Mouse (Mus musculus): Measurements from ENCODE around the gene Mylip. TPM values are rescaled to one million over a fixed set of nuclear protein-coding genes. Genes with fewer than 3 reads are reported as not detected.
A peak's percentile ranks its signal among the peaks of the same experiment; 100 is the strongest.

Mylip gene
- polyA plus RNA-seq (2015; fragmentation: Nextera tagmentation; extraction: Ambion mirVana): 4.0 and 5.2 TPM in 2 replicates

GRCm38 (mm10) chr13:45389448-45390311 is at the start of gene Mylip:
Mylip (plus strand) TSS chr13:45389742.
- peak within 1 kb of the TSS; percentile 97 for H3K4me2 ChIP-seq (replicated peaks)
- under 1% methylated on average over 71 of the region's 81 CpGs for WGBS
- peak; percentile 98 for ATAC-seq (replicated peaks)
- H3K27me3 ChIP-seq: no peaks in the 10 kb centered on the region
- H3K27ac ChIP-seq (replicated peaks): peak within 1 kb of the TSS; percentile 46
- no peaks in the 10 kb centered on the region for H3K9me3 ChIP-seq
- H3K4me3 ChIP-seq: peak within 1 kb of the TSS; percentile 70
- peak within 1 kb of the TSS; percentile 72 for H3K9ac ChIP-seq (replicated peaks)
- peaks cover 23% of the 10 kb centered on the region for H3K4me1 ChIP-seq
- no peaks in the 10 kb centered on the region for H3K36me3 ChIP-seq

DNA sequence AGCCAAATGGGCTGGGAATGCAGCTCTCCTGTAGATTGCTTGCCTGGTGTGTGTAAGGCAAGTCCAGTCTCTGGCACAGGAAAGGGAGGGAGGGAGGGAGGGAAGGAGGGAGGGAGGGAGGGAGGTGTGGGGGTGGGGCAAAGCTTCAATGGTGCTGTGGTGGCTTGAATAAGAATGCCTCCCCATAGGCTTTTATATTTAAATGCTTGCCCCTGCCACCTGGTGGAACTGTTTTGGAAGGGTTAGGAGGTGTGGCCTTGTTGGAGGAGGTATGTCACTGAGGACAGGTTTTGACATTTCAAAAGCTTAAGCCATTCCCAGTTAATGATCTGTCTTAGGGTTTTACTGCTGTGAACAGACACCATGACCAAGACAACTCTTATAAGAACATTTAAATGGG is 47.6 kb upstream of the Mylip start:
- Histone ChIP-seq H3K4me1 (peaks cover 7% of the 10 kb centered on the region), H3K9ac (replicated peaks) (no peak overlapping the region), H3K4me2 (replicated peaks) (no peak overlapping the region), H3K36me3 (no peaks in the 10 kb centered on the region), H3K27me3 (no peaks in the 10 kb centered on the region), H3K4me3 (no peak overlapping the region), H3K9me3 (no peaks in the 10 kb centered on the region), H3K27ac (replicated peaks) (no peak overlapping the region)
- ATAC-seq (replicated peaks): no peak

- Histone ChIP-seq H3K4me1 (peaks cover 7% of the 10 kb centered on the region), H3K27ac (replicated peaks) (no peak overlapping the region), H3K9ac (replicated peaks) (no peak overlapping the region), H3K4me2 (replicated peaks) (no peak overlapping the region), H3K36me3 (no peaks in the 10 kb centered on the region), H3K4me3 (no peak overlapping the region), H3K9me3 (no peaks in the 10 kb centered on the region), H3K27me3 (no peaks in the 10 kb centered on the region)
- ATAC-seq (replicated peaks): no peak
- WGBS: 80% methylated on average over 6 of the region's 6 CpGs
Measured at GRCm38 (mm10) chr13:45343541-45343940, 46.0 kb upstream of the Mylip start.

- WGBS: 54% methylated on average over 4 of the region's 4 CpGs
- no peak for ATAC-seq (replicated peaks)
- Histone ChIP-seq H3K4me3 (no peak overlapping the region), H3K4me2 (replicated peaks) (no peak overlapping the region), H3K27me3 (no peaks in the 10 kb centered on the region), H3K4me1 (peaks cover 7% of the 10 kb centered on the region), H3K9ac (replicated peaks) (no peak overlapping the region), H3K27ac (replicated peaks) (no peak overlapping the region), H3K9me3 (no peaks in the 10 kb centered on the region), H3K36me3 (no peaks in the 10 kb centered on the region)
Measured at GRCm38 (mm10) chr13:45343966-45344365, 45.6 kb upstream of the Mylip start.

DNA sequence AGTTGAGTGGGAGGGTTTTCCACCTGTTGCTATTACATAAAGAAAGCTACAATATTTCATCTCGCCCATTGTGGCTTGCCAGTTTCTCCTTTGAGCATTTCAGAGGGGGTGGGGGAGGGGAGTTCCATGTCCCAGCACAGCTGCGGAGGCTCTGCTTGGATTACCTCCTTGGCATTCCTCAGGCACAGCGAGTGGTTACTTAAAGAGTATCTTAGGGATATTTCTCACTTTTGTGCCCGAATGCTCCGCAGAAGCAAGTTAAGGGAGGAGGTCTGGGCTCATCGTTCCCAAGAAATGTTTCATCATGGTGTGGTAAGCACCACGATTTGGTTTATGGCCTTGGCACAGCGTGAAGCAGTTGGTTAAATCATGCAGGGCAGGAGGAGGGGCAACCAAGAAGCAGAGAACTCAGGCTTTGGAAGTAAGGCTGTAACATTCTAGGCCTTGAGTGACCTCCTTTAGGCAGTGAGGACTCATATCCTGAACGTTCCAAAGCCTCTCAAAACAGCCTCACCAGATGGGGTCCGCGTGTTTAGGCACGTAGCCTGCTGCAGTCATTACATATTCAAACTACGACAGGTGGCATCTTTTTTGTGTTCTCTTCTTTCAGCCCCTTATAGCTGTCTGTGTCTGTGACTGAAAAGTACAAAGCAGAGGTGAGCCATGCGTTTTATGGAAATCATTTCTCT is 43.9 kb upstream of the Mylip start:
- no peak overlapping the region for H3K4me3 ChIP-seq
- WGBS: 20% methylated on average over 14 of the region's 14 CpGs

DNA sequence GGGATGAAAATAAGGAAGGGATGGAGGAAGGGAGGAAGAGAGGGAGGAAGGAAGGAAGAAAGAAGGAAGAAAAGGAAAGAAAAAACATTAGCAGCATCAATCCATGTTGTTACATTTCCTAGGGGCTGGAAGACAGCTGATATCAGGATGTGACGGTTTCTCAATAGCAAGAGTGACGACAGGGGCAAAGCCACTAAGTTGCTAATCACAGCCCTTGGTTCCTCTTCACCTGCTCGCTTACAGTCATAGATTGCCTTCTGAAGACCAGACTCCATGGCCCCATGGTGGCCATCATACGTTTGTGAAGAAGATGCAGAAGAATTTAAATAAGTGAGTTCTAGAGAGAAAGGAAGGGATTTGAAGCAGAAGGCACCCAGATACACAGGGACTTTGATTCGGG is 38.1 kb upstream of the Mylip start:
- no peaks in the 10 kb centered on the region for H3K4me1 ChIP-seq
- no peaks in the 10 kb centered on the region for H3K27me3 ChIP-seq
- no peak for ATAC-seq (replicated peaks)
- H3K36me3 ChIP-seq: no peaks in the 10 kb centered on the region
- no peaks in the 10 kb centered on the region for H3K9me3 ChIP-seq
- H3K4me3 ChIP-seq: no peak overlapping the region
- no peak overlapping the region for H3K27ac ChIP-seq (replicated peaks)
- no peak overlapping the region for H3K4me2 ChIP-seq (replicated peaks)
- WGBS: 85% methylated on average over 5 of the region's 5 CpGs
- H3K9ac ChIP-seq (replicated peaks): no peak overlapping the region

More for the DNA sequence above, 43.9 kb upstream of the Mylip start:
- no peak overlapping the region for H3K27ac ChIP-seq (replicated peaks)
- no peak overlapping the region for H3K9ac ChIP-seq (replicated peaks)
- no peaks in the 10 kb centered on the region for H3K9me3 ChIP-seq
- H3K27me3 ChIP-seq: no peaks in the 10 kb centered on the region
- H3K4me2 ChIP-seq (replicated peaks): no peak overlapping the region
- peaks cover 7% of the 10 kb centered on the region for H3K4me1 ChIP-seq
- H3K36me3 ChIP-seq: no peaks in the 10 kb centered on the region
- no peak for ATAC-seq (replicated peaks)

DNA sequence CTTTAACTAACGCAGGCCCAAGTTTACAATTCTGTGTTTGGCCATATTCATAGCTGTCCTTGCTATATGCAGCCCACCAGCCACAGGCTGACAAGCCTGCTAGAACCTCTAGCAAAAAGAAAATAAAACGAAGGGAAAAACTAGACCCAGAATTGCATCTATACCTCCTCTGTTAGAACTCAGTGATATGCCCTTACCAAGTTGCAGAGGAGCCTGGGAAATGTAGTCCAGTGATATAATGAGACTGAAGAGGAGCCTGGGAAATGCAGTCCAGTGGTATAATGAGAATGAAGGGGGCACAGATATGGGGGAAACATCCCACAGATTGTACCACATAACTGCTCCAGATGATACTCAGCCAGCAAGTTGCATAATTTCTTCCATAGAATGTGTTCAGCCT is 34.7 kb upstream of the Mylip start:
- no peak overlapping the region for H3K4me3 ChIP-seq
- H3K36me3 ChIP-seq: no peaks in the 10 kb centered on the region
- H3K4me2 ChIP-seq (replicated peaks): no peak overlapping the region
- WGBS: 80% methylated on average over 2 of the region's 2 CpGs
- H3K27me3 ChIP-seq: no peaks in the 10 kb centered on the region
- no peaks in the 10 kb centered on the region for H3K9me3 ChIP-seq
- no peak for ATAC-seq (replicated peaks)
- no peak overlapping the region for H3K27ac ChIP-seq (replicated peaks)
- H3K4me1 ChIP-seq: no peaks in the 10 kb centered on the region
- no peak overlapping the region for H3K9ac ChIP-seq (replicated peaks)

- WGBS: 95% methylated on average over 5 of the region's 5 CpGs
Measured at GRCm38 (mm10) chr13:45358208-45358607, 31.3 kb upstream of the Mylip start.

DNA sequence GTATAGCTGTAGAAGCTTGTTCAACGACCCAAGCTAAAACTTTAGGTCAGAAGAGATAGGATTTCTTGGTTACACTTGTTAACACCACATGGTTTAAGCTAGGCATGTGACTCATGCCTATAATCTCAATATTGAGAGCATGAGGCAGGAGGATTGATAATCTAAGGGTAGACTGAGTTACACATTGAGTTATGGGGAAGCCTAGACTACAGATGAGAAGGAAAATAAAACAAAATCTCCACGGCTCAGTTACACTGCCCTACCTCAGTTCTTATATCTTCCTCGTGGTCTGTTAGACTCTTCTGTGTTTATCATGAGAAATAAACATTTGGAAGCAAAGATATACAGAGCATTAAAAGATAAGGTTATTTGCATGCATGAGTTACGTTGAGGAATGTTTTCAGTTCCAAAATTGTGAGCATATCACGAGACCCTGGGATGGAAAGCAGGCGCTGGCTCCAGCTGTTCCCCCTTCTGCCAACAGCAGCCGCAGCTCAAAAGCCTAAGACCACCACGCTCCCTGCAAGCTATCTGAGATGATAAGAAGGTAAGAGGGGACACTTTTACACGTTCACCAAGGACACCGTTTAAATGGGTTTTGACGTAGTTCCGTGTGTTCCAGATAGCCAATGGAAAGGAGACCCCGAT is 30.7 kb upstream of the Mylip start:
- no peak overlapping the region for H3K27ac ChIP-seq (replicated peaks)
- no peak overlapping the region for H3K9ac ChIP-seq (replicated peaks)
- H3K36me3 ChIP-seq: no peaks in the 10 kb centered on the region
- ATAC-seq (replicated peaks): no peak
- no peaks in the 10 kb centered on the region for H3K27me3 ChIP-seq
- H3K4me3 ChIP-seq: no peak overlapping the region
- no peaks in the 10 kb centered on the region for H3K4me1 ChIP-seq
- 89% methylated on average over 13 of the region's 13 CpGs for WGBS
- no peak overlapping the region for H3K4me2 ChIP-seq (replicated peaks)
- H3K9me3 ChIP-seq: no peaks in the 10 kb centered on the region

More at GRCm38 (mm10) chr13:45358208-45358607, 31.3 kb upstream of the Mylip start:
- Histone ChIP-seq H3K9ac (replicated peaks) (no peak overlapping the region), H3K4me2 (replicated peaks) (no peak overlapping the region), H3K4me3 (no peak overlapping the region), H3K4me1 (no peaks in the 10 kb centered on the region), H3K9me3 (no peaks in the 10 kb centered on the region), H3K27ac (replicated peaks) (no peak overlapping the region), H3K36me3 (no peaks in the 10 kb centered on the region), H3K27me3 (no peaks in the 10 kb centered on the region)
- no peak for ATAC-seq (replicated peaks)

- H3K9ac ChIP-seq (replicated peaks): no peak overlapping the region
- H3K4me2 ChIP-seq (replicated peaks): no peak overlapping the region
- no peaks in the 10 kb centered on the region for H3K36me3 ChIP-seq
- H3K4me3 ChIP-seq: no peak overlapping the region
- H3K4me1 ChIP-seq: no peaks in the 10 kb centered on the region
- H3K9me3 ChIP-seq: no peaks in the 10 kb centered on the region
- no peaks in the 10 kb centered on the region for H3K27me3 ChIP-seq
- no peak for ATAC-seq (replicated peaks)
- no peak overlapping the region for H3K27ac ChIP-seq (replicated peaks)
- 80% methylated on average over 10 of the region's 10 CpGs for WGBS
Measured at GRCm38 (mm10) chr13:45365788-45366187, 23.8 kb upstream of the Mylip start.

DNA sequence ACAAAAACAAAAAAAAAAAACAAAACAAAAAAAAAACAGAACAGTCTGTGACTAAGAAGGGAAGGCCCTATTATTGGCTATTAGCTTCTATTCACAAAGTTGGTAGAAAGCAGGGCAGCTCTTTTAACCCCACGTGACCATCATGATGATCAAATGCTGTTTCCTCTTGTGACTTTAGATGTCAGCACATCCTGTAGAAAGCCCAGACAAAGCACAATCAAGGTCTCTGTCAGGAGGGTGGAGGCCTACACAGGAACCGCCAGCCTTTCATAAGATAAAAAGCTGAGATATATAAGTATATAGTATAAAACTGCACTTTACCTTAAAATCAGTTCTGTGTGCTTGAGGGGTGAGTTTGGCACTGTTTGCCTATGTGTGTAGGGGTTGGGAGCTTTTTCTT is 17.9 kb upstream of the Mylip start:
- no peaks in the 10 kb centered on the region for H3K36me3 ChIP-seq
- H3K9ac ChIP-seq (replicated peaks): no peak overlapping the region
- no peak for ATAC-seq (replicated peaks)
- H3K9me3 ChIP-seq: no peaks in the 10 kb centered on the region
- no peak overlapping the region for H3K4me2 ChIP-seq (replicated peaks)
- no peak overlapping the region for H3K27ac ChIP-seq (replicated peaks)
- H3K4me3 ChIP-seq: no peak overlapping the region
- no peaks in the 10 kb centered on the region for H3K27me3 ChIP-seq
- H3K4me1 ChIP-seq: no peaks in the 10 kb centered on the region
- 70% methylated on average over 2 of the region's 2 CpGs for WGBS

- no peak overlapping the region for H3K9ac ChIP-seq (replicated peaks)
- H3K4me2 ChIP-seq (replicated peaks): no peak overlapping the region
- no peak overlapping the region for H3K4me3 ChIP-seq
- H3K4me1 ChIP-seq: no peaks in the 10 kb centered on the region
- no peak overlapping the region for H3K27ac ChIP-seq (replicated peaks)
- no peaks in the 10 kb centered on the region for H3K27me3 ChIP-seq
- 93% methylated on average over 2 of the region's 2 CpGs for WGBS
- ATAC-seq (replicated peaks): no peak
- H3K9me3 ChIP-seq: no peaks in the 10 kb centered on the region
- H3K36me3 ChIP-seq: no peaks in the 10 kb centered on the region
Measured at GRCm38 (mm10) chr13:45372456-45372855, 17.1 kb upstream of the Mylip start.
